Mouse (Mus musculus): ENCODE data around the gene Grm4. TPM values are rescaled to one million over a fixed set of nuclear protein-coding genes. Genes with fewer than 3 reads are reported as not detected.
A peak's percentile ranks its signal among the peaks of the same experiment; 100 is the strongest.

The Grm4 gene
- total and polyA plus RNA-seq, 3 experiments = 0.13 to 0.47 (median 0.16) TPM

- no peak overlapping the region for H3K4me3 ChIP-seq
- under 1% methylated on average over 27 of the region's 27 CpGs for WGBS
- DNase-seq = peak; percentile 43 to 72
- TF ChIP-seq EP300 (IDR thresholded peaks at IDR 0.05; ENCODE audit: insufficient read depth, low read depth, low read length) = 0 out of 2 replicates have a peak, but pooled peaks have one; percentile 34
- no peak for TF ChIP-seq POLR2A (IDR thresholded peaks at IDR 0.05; ENCODE audit: insufficient read depth, low read depth, low read length)
- TF ChIP-seq CTCF (IDR thresholded peaks at IDR 0.05) = peak; percentile 95
- no peak overlapping the region for H3K27ac ChIP-seq
- intact Hi-C loops (cut with DNase I) = loop anchor here (1.0 kb wide), 1 partner anchor 307 kb away; no protein-coding TSS in a partner anchor
- H3K27me3 ChIP-seq (ENCODE audit: control insufficient read depth, insufficient read depth, low read length) = peaks cover 5% of the 10 kb centered on the region; the same call in 1 of the 2 replicates
- no peaks in the 10 kb centered on the region for H3K79me2 ChIP-seq (replicated peaks; ENCODE audit: control insufficient read depth, insufficient read depth, low read length)
- H3K4me1 ChIP-seq (ENCODE audit: control insufficient read depth, insufficient read depth, low read length) = no peaks in the 10 kb centered on the region
- H3K9ac ChIP-seq (ENCODE audit: low read depth, low read length) = no peak overlapping the region
- H3K36me3 ChIP-seq (ENCODE audit: control insufficient read depth, insufficient read depth, low read length) = no peaks in the 10 kb centered on the region
These were observed 646 bp downstream of the Grm4 start for GRCm38 (mm10) chr17:27520557-27520956.

- intact Hi-C loops (cut with DNase I) = no loop called here
- no peak overlapping the region for H3K27ac ChIP-seq
- TF ChIP-seq EP300 (IDR thresholded peaks at IDR 0.05; ENCODE audit: insufficient read depth, low read depth, low read length) (no peak), CTCF (IDR thresholded peaks at IDR 0.05) (no peak), POLR2A (IDR thresholded peaks at IDR 0.05; ENCODE audit: insufficient read depth, low read depth, low read length) (no peak)
- H3K9ac ChIP-seq (ENCODE audit: low read depth, low read length) = no peak overlapping the region
- no peak for DNase-seq
- no peaks in the 10 kb centered on the region for H3K4me1 ChIP-seq (ENCODE audit: control insufficient read depth, insufficient read depth, low read length)
- no peak overlapping the region for H3K4me3 ChIP-seq
- H3K27me3 ChIP-seq (ENCODE audit: control insufficient read depth, insufficient read depth, low read length) = peaks cover 7% of the 10 kb centered on the region; the same call in 1 of the 2 replicates
- H3K36me3 ChIP-seq (ENCODE audit: control insufficient read depth, insufficient read depth, low read length) = no peaks in the 10 kb centered on the region
- WGBS = 47% methylated on average over 15 of the region's 15 CpGs
- H3K79me2 ChIP-seq (replicated peaks; ENCODE audit: control insufficient read depth, insufficient read depth, low read length) = no peaks in the 10 kb centered on the region
These were observed 2.3 kb downstream of the Grm4 start for GRCm38 (mm10) chr17:27518700-27519595.

GRCm38 (mm10) chr17:27518296-27518695, 2.9 kb downstream of the Grm4 start:
- WGBS = 38% methylated on average over 9 of the region's 9 CpGs
- Histone ChIP-seq H3K79me2 (replicated peaks; ENCODE audit: control insufficient read depth, insufficient read depth, low read length) (no peaks in the 10 kb centered on the region), H3K27ac (no peak overlapping the region), H3K4me3 (no peak overlapping the region), H3K36me3 (ENCODE audit: control insufficient read depth, insufficient read depth, low read length) (no peaks in the 10 kb centered on the region), H3K4me1 (ENCODE audit: control insufficient read depth, insufficient read depth, low read length) (no peaks in the 10 kb centered on the region), H3K9ac (ENCODE audit: low read depth, low read length) (no peak overlapping the region), H3K27me3 (ENCODE audit: control insufficient read depth, insufficient read depth, low read length) (peaks cover 8% of the 10 kb centered on the region)
- no peak for DNase-seq
- intact Hi-C loops (cut with DNase I) = no loop called here
- TF ChIP-seq POLR2A (IDR thresholded peaks at IDR 0.05; ENCODE audit: insufficient read depth, low read depth, low read length) (no peak), CTCF (IDR thresholded peaks at IDR 0.05) (no peak), EP300 (IDR thresholded peaks at IDR 0.05; ENCODE audit: insufficient read depth, low read depth, low read length) (no peak)

GRCm38 (mm10) chr17:27513916-27514762, 7.1 kb downstream of the Grm4 start:
- TF ChIP-seq EP300 (IDR thresholded peaks at IDR 0.05; ENCODE audit: insufficient read depth, low read depth, low read length) = no peak
- peak; percentile 54 for TF ChIP-seq CTCF (IDR thresholded peaks at IDR 0.05)
- TF ChIP-seq POLR2A (IDR thresholded peaks at IDR 0.05; ENCODE audit: insufficient read depth, low read depth, low read length) = no peak
- H3K4me3 ChIP-seq = no peak overlapping the region
- H3K36me3 ChIP-seq (ENCODE audit: control insufficient read depth, insufficient read depth, low read length) = no peaks in the 10 kb centered on the region
- H3K4me1 ChIP-seq (ENCODE audit: control insufficient read depth, insufficient read depth, low read length) = no peaks in the 10 kb centered on the region
- WGBS = 40% methylated on average over 27 of the region's 27 CpGs
- no peak overlapping the region for H3K27ac ChIP-seq
- H3K79me2 ChIP-seq (replicated peaks; ENCODE audit: control insufficient read depth, insufficient read depth, low read length) = no peaks in the 10 kb centered on the region
- DNase-seq = no peak
- peaks cover 23% of the 10 kb centered on the region for H3K27me3 ChIP-seq (ENCODE audit: control insufficient read depth, insufficient read depth, low read length)
- no peak overlapping the region for H3K9ac ChIP-seq (ENCODE audit: low read depth, low read length)
- intact Hi-C loops (cut with DNase I) = loop anchor here (5.0 kb wide), 2 partner anchors 257 to 302 kb away; no protein-coding TSS in a partner anchor

- Histone ChIP-seq H3K27ac (no peak overlapping the region), H3K9ac (ENCODE audit: low read depth, low read length) (peak overlapping the region; percentile 34), H3K4me3 (no peak overlapping the region; the same call in 1 of the 2 replicates), H3K79me2 (replicated peaks; ENCODE audit: control insufficient read depth, insufficient read depth, low read length) (no peaks in the 10 kb centered on the region), H3K27me3 (ENCODE audit: control insufficient read depth, insufficient read depth, low read length) (peaks cover 23% of the 10 kb centered on the region), H3K4me1 (ENCODE audit: control insufficient read depth, insufficient read depth, low read length) (no peaks in the 10 kb centered on the region), H3K36me3 (ENCODE audit: control insufficient read depth, insufficient read depth, low read length) (no peaks in the 10 kb centered on the region)
- no peak for DNase-seq
- WGBS = 2% methylated on average over 65 of the region's 66 CpGs
- TF ChIP-seq POLR2A (IDR thresholded peaks at IDR 0.05; ENCODE audit: insufficient read depth, low read depth, low read length) (no peak), CTCF (IDR thresholded peaks at IDR 0.05) (no peak), EP300 (IDR thresholded peaks at IDR 0.05; ENCODE audit: insufficient read depth, low read depth, low read length) (no peak)
- intact Hi-C loops (cut with DNase I) = loop anchor here (5.0 kb wide), 2 partner anchors 256 to 301 kb away; no protein-coding TSS in a partner anchor
These were observed 7.8 kb downstream of the Grm4 start for GRCm38 (mm10) chr17:27513279-27513915.

Data from heart, adult 2 months (tissue).